16 mouse cellular contexts compared by ENCODE assay signal in the genomic region with DNA sequence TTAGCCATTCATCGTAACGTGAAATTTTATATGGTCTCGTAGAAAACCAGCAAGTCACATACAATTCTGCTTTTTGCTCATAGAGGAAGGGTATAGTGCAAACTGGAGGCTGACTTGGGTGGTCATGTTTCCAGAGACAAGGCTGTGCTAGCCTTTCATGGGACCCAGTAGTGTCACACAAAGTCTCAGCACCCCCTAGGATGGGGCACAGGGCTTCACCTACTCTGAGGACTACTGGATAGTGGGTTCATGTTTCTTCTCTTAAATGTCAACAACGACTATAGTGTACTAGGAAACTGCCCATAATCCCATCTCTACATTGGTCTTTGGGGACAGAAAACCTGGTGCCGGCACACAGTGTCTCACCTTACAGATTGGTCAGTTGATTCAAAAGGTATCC.
"Had no signal": no experiment of that assay in that cellular context is flagged by ENCODE, and none has a peak within 500 bp of the region (broad histone marks: within the 10 kb centered on the region; RNA-seq: fewer than 3 reads in every experiment).

No protein-coding gene starts in this region.

- H3K4me3 ChIP-seq: neural tube, embryonic 13.5 days; neural tube, embryonic 15.5 days; stomach, embryonic 15.5 days had no signal

- H3K4me1 ChIP-seq: neural tube, embryonic 13.5 days; neural tube, embryonic 15.5 days; stomach, embryonic 15.5 days had no signal

- H3K36me3 ChIP-seq: neural tube, embryonic 13.5 days; neural tube, embryonic 15.5 days; stomach, embryonic 15.5 days had no signal

- H3K9me3 ChIP-seq: neural tube, embryonic 13.5 days; neural tube, embryonic 15.5 days; stomach, embryonic 15.5 days had no signal

- H3K27me3 ChIP-seq: neural tube, embryonic 13.5 days; neural tube, embryonic 15.5 days; stomach, embryonic 15.5 days had no signal

- H3K4me2 ChIP-seq: neural tube, embryonic 13.5 days; neural tube, embryonic 15.5 days; stomach, embryonic 15.5 days had no signal

- DNase-seq: retina, postnatal 1 day; right cerebral cortex, adult 18-20 months; right cerebral cortex, postnatal 14 days; right cerebral cortex, postnatal 25 days; right cerebral cortex, postnatal 4 days; spleen, adult 18-20 months; thymus, adult 18-20 months; thymus, adult 2 months; thymus, postnatal 14 days; thymus, postnatal 25 days; thymus, postnatal 36 days; thymus, postnatal 4 days had no signal

- H3K27ac ChIP-seq: neural tube, embryonic 13.5 days; neural tube, embryonic 15.5 days; stomach, embryonic 15.5 days; stomach, postnatal 0 days had no signal

- H3K9ac ChIP-seq: neural tube, embryonic 13.5 days; neural tube, embryonic 15.5 days; stomach, embryonic 15.5 days had no signal
